Mouse (Mus musculus) CH12.LX (cell line): ENCODE measurements at regions not wholly inside any gene's neighbourhood (a gene's known extent, or its start where the extent isn't known, plus 50 kb on each side); places are given as distances from the start of the nearest gene placed in this dataset.

ENCODE experiments used
- DNase-seq: peaks from one replicate; pipeline ENCODE4 v3.0.0-alpha.2; 2013; ENCODE audit errors: extremely low read depth
- H3K27ac ChIP-seq: 2 replicates; pipeline ENCODE4 v1.5.1; 2012; ENCODE audit warnings: low read depth, mild to moderate bottlenecking, control low read depth, moderate library complexity; ENCODE audit not compliant: insufficient read depth
- H3K27me3 ChIP-seq: replicated peaks from 2 replicates; pipeline ENCODE3; 2012; ENCODE audit warnings: inconsistent platforms
- H3K36me3 ChIP-seq, 2 experiments: replicated peaks in 1 of 2; 2 replicates each; pipeline versions ENCODE3 to v1.6.1; 2012; ENCODE audit warnings: inconsistent platforms in 1 of 2, low read length in 1 of 2, mild to moderate bottlenecking in 1 of 2, mixed read lengths in 1 of 2, moderate library complexity in 1 of 2; ENCODE audit not compliant: control insufficient read depth in 1 of 2, insufficient read depth in 1 of 2
- H3K4me1 ChIP-seq, 2 experiments: 2 replicates each; pipeline ENCODE4 v1.6.1; 2012; ENCODE audit warnings: inconsistent platforms in 1 of 2, moderate library complexity in 1 of 2; ENCODE audit not compliant: insufficient read depth in 2 of 2, control insufficient read depth in 1 of 2
- H3K4me2 ChIP-seq: 2 replicates; pipeline ENCODE4 v1.6.1; 2012; ENCODE audit warnings: low read depth, mild to moderate bottlenecking, control low read depth; ENCODE audit not compliant: poor library complexity, insufficient read depth, severe bottlenecking
- H3K4me3 ChIP-seq, 3 experiments: fragments of 150-350 bp in 1 of 3; sonication (generic) in 1 of 3; replicated peaks in 1 of 3; 2 replicates each; pipeline versions ENCODE3 to v1.5.1; 2011 to 2012; ENCODE audit warnings: low read depth in 2 of 3, low read length in 2 of 3, mild to moderate bottlenecking in 2 of 3, moderate library complexity in 2 of 3, control low read depth in 1 of 3, improper control_type of control experiment in 1 of 3, inconsistent platforms in 1 of 3, mixed read lengths in 1 of 3; ENCODE audit not compliant: poor library complexity in 1 of 3
- H3K79me2 ChIP-seq: replicated peaks from 2 replicates; pipeline ENCODE4 v1.6.1; 2012; ENCODE audit warnings: mild to moderate bottlenecking, moderate library complexity; ENCODE audit not compliant: control insufficient read depth, poor library complexity, insufficient read depth, severe bottlenecking; ENCODE audit errors: extremely low read depth
- H3K9ac ChIP-seq: 2 replicates; pipeline ENCODE4 v1.6.1; 2012; ENCODE audit warnings: low read depth, mild to moderate bottlenecking, control low read depth, moderate library complexity; ENCODE audit not compliant: insufficient read depth
- H3K9me3 ChIP-seq: replicated peaks from 2 replicates; pipeline ENCODE3; 2012; ENCODE audit warnings: low read length, inconsistent platforms, mixed read lengths
- BHLHE40 ChIP-seq: IDR thresholded peaks from 2 replicates; pipeline ENCODE4 v1.6.1; 2011; ENCODE audit warnings: mild to moderate bottlenecking, low read depth, low read length, improper control_type of control experiment
- CHD1 ChIP-seq: IDR thresholded peaks from 2 replicates; pipeline ENCODE4 v1.6.1; 2012; ENCODE audit warnings: low read depth, low read length, improper control_type of control experiment, inconsistent platforms
- CHD2 ChIP-seq: IDR thresholded peaks from 2 replicates; pipeline ENCODE4 v1.6.1; 2011; ENCODE audit warnings: low read length, improper control_type of control experiment
- CTCF ChIP-seq, 2 experiments: IDR thresholded peaks in 1 of 2; conservative IDR thresholded peaks in 1 of 2; 2 replicates each; pipeline ENCODE4 v1.5.1; 2011 to 2012; ENCODE audit warnings: low read depth in 2 of 2, low read length in 2 of 2, improper control_type of control experiment in 1 of 2, inconsistent platforms in 1 of 2, mild to moderate bottlenecking in 1 of 2, moderate library complexity in 1 of 2
- ELF1 ChIP-seq: IDR thresholded peaks from 2 replicates; pipeline ENCODE4 v1.6.1; 2014; ENCODE audit warnings: low read depth, mild to moderate bottlenecking, inconsistent platforms, low read length, improper control_type of control experiment
- EP300 ChIP-seq: IDR thresholded peaks from 2 replicates; pipeline ENCODE4 v1.6.1; 2011; ENCODE audit warnings: low read length, improper control_type of control experiment
- ETS1 ChIP-seq: conservative IDR thresholded peaks from 2 replicates; pipeline ENCODE4 v1.6.1; 2012; ENCODE audit warnings: low read depth, mild to moderate bottlenecking, inconsistent platforms, low read length, improper control_type of control experiment, moderate library complexity
- HCFC1 ChIP-seq: IDR thresholded peaks from 2 replicates; pipeline ENCODE4 v1.6.1; 2012; ENCODE audit warnings: low read depth, mild to moderate bottlenecking, inconsistent platforms, low read length, improper control_type of control experiment
- JUN ChIP-seq: IDR thresholded peaks from 2 replicates; pipeline ENCODE4 v1.6.1; 2011; ENCODE audit warnings: low read depth, mild to moderate bottlenecking, low read length, improper control_type of control experiment, moderate library complexity; ENCODE audit not compliant: insufficient read depth
- JUND ChIP-seq: conservative IDR thresholded peaks from 2 replicates; pipeline ENCODE4 v1.6.1; 2011; ENCODE audit warnings: low read depth, low read length, improper control_type of control experiment
- KAT2A ChIP-seq: IDR thresholded peaks from 2 replicates; pipeline ENCODE4 v1.6.1; 2012; ENCODE audit warnings: low read length, improper control_type of control experiment, inconsistent platforms; ENCODE audit not compliant: insufficient replicate concordance
- MAX ChIP-seq: IDR thresholded peaks from 2 replicates; pipeline ENCODE4 v1.6.1; 2011; ENCODE audit warnings: low read length, improper control_type of control experiment
- MAZ ChIP-seq: IDR thresholded peaks from 2 replicates; pipeline ENCODE4 v1.6.1; 2012; ENCODE audit warnings: low read depth, mild to moderate bottlenecking, inconsistent platforms, low read length, improper control_type of control experiment, moderate library complexity
- MEF2A ChIP-seq: IDR thresholded peaks from 2 replicates; pipeline ENCODE4 v1.6.1; 2014; ENCODE audit warnings: low read depth, mild to moderate bottlenecking, inconsistent platforms, low read length, improper control_type of control experiment, borderline replicate concordance
- MXI1 ChIP-seq: IDR thresholded peaks from 2 replicates; pipeline ENCODE4 v1.6.1; 2011; ENCODE audit warnings: mild to moderate bottlenecking, low read depth, low read length, improper control_type of control experiment
- NELFE ChIP-seq: IDR thresholded peaks from 2 replicates; pipeline ENCODE4 v1.6.1; 2011; ENCODE audit warnings: low read depth, low read length, improper control_type of control experiment
- PAX5 ChIP-seq: IDR thresholded peaks from 2 replicates; pipeline ENCODE4 v1.6.1; 2012; ENCODE audit warnings: low read length, inconsistent platforms, mixed read lengths
- POLR2A ChIP-seq: IDR thresholded peaks from 2 replicates; pipeline ENCODE4 v1.6.1; 2011; ENCODE audit warnings: low read depth, mild to moderate bottlenecking, improper control_type of control experiment, low read length
- SMC3 ChIP-seq: IDR thresholded peaks from 2 replicates; pipeline ENCODE4 v1.6.1; 2011; ENCODE audit warnings: low read depth, low read length, improper control_type of control experiment
- TBP ChIP-seq: conservative IDR thresholded peaks from 2 replicates; pipeline ENCODE4 v1.6.1; 2011; ENCODE audit warnings: low read depth, low read length, improper control_type of control experiment
- UBTF ChIP-seq: IDR thresholded peaks from 2 replicates; pipeline ENCODE4 v1.6.1; 2012; ENCODE audit warnings: low read depth, mild to moderate bottlenecking, inconsistent platforms, low read length, improper control_type of control experiment, moderate library complexity
- USF1 ChIP-seq: IDR thresholded peaks from 2 replicates; pipeline ENCODE4 v1.6.1; 2014; ENCODE audit warnings: low read depth, mild to moderate bottlenecking, inconsistent platforms, low read length, improper control_type of control experiment
- dilution Hi-C: fragments of 300-500 bp; cut with MboI; formaldehyde crosslinking; loops from 2 replicates; pipeline ENCODE4 v1.14.3; 2020; ENCODE audit warnings: low sequenced_read_pairs; ENCODE audit not compliant: extremely low pct_unique_long_range_greater_than_20kb, extremely low pct_ligation_motif_present
- in situ Hi-C: fragments of 300-500 bp; cut with MboI; formaldehyde crosslinking; loops from 3 replicates; pipeline ENCODE4 v1.14.3; 2019; ENCODE audit warnings: low sequenced_read_pairs, low pct_ligation_motif_present, low pct_unique_long_range_greater_than_20kb, mixed read lengths

GRCm38 (mm10) chr10:56956728-56957127 is 529.5 kb upstream of the Hsf2 start:
- H3K9ac ChIP-seq = no peak overlapping the region
- in situ Hi-C loops (no loop called here), dilution Hi-C loops (no loop called here)
- H3K4me3 ChIP-seq = no peak overlapping the region
- H3K4me2 ChIP-seq = no peak overlapping the region
- no peak overlapping the region for H3K27ac ChIP-seq
- TF ChIP-seq MAZ (no peak), POLR2A (no peak), NELFE (no peak), UBTF (no peak), USF1 (no peak), MAX (no peak), KAT2A (no peak), ETS1 (no peak)
- DNase-seq = no peak
- no peaks in the 10 kb centered on the region for H3K4me1 ChIP-seq
- no peaks in the 10 kb centered on the region for H3K27me3 ChIP-seq
- H3K79me2 ChIP-seq = no peaks in the 10 kb centered on the region
- no peaks in the 10 kb centered on the region for H3K36me3 ChIP-seq
- H3K9me3 ChIP-seq = no peaks in the 10 kb centered on the region

GRCm38 (mm10) chr10:56962096-56962807 is 523.9 kb upstream of the Hsf2 start:
- Histone ChIP-seq H3K27ac (no peak overlapping the region), H3K4me1 (no peaks in the 10 kb centered on the region), H3K27me3 (no peaks in the 10 kb centered on the region), H3K4me3 (no peak overlapping the region), H3K4me2 (no peak overlapping the region), H3K9ac (no peak overlapping the region), H3K9me3 (no peaks in the 10 kb centered on the region), H3K36me3 (no peaks in the 10 kb centered on the region), H3K79me2 (no peaks in the 10 kb centered on the region)
- TF ChIP-seq SMC3 (no peak), CHD1 (no peak), MXI1 (no peak), ELF1 (no peak), PAX5 (no peak), EP300 (no peak), JUND (no peak), CHD2 (no peak), HCFC1 (no peak), KAT2A (no peak), TBP (no peak), JUN (no peak), CTCF (conservative IDR thresholded peaks at IDR 0.05 in 1 of 2, IDR thresholded peaks at IDR 0.05 in 1 of 2; ENCODE audit: low read depth in 2 of 2, low read length in 2 of 2) (no peak), BHLHE40 (no peak), MAZ (no peak), MEF2A (no peak)
- dilution Hi-C loops = no loop called here
- in situ Hi-C loops = no loop called here
- no peak for DNase-seq
